Mouse (Mus musculus) ovary, postnatal 36 days (tissue): ENCODE results near the gene Il16.

Experiments used
- DNase-seq: peaks from one replicate; pipeline ENCODE4 v3.0.0; 2022; ENCODE audit warnings: low spot score, mixed read lengths

The Il16 gene

DNA sequence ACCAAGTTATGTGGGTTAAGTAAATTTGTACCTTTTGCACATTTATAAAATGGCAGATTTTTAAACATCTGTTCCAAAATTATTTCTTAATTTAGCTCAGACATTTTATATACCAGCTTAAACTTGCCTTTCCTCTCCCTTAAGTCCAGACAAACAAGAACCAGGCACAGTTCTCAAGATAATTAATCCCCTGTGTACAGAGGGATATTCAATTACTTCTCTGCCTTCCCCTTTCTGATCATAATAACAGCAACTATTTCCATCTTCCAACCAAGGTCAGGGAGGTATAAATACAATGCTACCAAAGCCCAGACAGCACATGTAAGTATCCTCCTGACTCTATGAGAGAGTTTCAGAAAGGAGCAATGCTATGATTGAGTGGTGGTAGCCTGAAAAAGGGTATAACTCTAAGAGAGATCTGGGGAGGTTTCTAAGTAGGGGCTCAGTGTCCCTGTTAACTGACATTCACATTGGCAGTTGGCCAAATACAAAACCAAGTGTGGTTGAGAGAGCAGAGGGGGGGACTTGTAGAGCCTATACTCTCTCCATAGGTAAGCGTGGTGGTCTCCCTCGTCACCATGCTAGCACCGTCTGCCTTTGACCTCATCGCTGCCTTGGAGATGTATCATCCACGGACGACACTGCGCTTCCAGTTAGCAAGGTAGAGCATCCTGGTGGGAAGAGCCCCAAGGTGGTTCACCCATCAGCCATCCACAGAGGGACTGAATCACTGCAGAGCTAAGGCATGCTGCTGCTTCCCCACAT is 141.2 kb downstream of the Il16 start:
- no peak for DNase-seq

DNA sequence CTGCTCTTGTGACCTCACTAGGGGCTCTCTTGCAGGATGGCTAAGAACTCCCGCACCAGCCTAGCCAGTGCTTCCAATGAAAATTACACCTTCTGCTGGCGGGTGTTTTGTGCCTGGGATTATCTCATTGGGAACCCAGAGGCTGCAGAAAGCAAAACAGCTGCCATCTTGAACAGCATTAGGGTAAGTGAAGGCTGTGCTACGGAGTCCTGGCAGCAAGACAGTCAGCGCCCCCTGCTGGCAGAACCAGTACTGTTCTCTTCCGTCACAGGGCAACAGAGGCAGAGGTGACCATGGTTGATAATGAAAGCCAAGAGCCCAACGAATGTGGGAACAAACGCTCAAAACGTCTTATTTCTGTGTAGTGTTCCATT is 145.6 kb downstream of the Il16 start:
- DNase-seq, result peak; percentile 56

DNA sequence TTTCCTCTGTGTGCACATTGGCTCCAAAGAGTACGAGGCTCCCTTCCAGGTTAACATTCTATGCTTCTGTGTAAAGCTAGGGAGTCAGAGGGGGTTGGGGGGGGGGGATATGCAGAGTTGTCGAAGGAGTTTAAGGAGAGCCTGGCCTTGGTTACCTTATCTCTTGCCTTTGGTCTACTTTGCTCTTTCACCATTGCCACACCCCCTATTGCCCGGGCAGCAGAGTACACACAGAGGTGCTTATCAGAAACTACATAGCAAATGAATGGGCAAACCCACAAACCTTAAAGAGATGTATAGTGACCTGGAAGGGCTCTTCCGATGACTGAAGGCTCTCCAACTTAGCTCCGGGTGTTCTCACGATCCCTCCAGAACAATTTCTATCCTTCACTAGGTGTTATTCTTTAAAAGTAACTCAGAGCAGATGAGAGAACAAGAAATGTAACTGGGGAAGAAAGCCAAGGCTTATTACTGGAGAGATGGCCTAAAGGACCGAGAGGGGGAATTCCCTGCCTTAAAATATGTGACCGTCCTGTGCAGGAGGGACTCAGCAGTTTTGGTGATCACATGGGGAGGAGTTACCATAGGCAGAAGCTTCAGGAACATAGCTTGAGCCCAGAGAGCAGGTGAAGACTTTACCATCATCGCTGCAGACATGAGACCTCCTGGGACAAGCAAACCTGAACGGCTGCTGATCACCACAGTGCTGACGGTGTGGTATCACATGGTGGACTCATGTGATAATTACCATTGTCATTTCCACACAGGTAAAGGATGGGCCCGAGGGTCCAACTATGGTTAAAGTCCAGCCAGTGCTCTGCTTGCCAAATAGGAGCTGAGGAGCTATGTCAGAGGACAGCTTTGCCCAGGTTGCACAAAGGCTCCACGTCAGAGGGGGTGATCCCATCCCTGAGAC is 146.3 kb downstream of the Il16 start:
- DNase-seq, result no peak

DNA sequence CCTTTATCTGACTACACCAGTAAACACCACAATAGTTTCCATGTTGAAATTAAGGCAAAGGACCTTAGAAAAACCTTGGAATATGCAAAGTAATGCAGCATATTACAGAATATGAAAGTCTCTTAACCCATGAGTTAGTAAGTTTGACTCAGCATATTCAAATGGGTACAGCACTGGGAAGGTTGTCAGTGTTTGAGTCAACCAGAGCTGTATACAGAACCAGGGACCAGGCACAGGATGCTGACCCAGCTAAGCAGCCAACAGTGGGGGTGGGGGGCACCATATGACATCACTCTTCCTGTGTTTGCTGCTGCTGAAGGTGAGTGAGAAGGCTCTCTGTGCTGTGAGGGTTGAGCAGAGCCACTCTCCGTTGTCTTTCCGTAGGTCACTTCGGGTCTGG is 148.5 kb downstream of the Il16 start:
- DNase-seq, result no peak

DNA sequence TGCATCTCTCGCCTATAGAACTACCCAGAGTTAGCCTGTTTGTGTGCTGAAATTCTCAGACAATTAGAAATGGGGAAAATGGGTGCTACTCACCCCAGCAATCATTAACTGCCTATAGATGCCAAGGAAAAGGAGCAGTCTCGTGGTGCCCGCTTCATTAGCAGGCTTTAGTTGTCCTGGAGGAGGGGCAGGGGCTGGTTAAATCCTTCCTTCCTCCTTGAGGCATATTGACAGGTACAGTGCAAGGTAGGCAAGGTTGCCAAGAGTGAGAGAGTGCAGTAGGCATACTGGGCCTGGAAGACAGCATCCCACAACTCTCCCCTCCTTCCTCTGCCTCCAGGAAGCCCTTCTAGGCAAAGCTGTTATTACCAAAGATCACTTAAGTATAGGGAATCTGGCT is 151.5 kb downstream of the Il16 start:
- no peak for DNase-seq
